In the genomic region with DNA sequence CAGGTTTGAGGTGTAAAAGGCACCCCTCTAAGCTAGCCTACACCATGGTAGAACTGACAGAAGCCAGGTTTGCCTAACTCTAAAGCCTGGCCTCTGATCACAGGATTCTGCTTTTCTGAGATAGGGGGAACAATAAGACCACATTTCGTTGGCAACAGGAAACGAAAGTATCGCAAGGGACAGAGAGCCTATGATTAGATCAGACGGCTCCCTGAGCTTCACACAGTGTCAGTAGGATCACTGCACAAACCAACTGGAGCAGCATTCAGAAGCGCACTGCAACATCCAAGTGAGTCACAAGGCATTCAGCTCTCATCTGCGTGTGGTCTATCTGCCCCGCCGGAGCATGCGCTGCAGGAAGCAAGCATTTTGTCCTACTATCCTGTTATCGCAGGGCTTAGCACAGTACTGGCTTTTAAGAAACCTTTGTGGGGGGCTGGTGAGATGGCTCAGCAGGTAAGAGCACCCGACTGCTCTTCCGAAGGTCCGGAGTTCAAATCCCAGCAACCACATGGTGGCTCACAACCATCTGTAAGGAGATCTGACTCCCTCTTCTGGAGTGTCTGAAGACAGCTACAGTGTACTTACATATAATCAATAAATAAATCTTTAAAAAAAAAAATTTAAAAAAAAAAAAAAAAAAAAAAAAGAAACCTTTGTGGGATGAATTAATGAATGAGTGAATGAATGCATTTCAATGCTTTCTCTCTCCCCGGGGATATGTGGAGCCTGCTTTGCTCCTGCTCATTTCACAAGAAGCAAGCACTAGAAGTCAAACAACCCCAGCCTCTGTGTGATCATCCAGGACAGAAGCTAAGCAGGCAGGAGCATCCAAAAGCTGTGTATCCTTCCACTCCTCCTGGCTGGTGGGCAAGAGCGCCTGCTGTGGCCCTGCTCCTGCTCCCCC, we compare ENCODE assay signal across 8 mouse cellular contexts. TPM values are rescaled to one million over a fixed set of nuclear protein-coding genes. Genes with fewer than 3 reads are reported as not detected.
DNase-seq lines count a peak whose midpoint lies in the region; ATAC-seq lines count a peak whose summit lies in the region.

No protein-coding gene starts in this region.

- peak; percentile 88 for ATAC-seq in granulocyte monocyte progenitor cell, adult 5-6 weeks (replicated peaks; ENCODE audit: poor library complexity, severe bottlenecking)
- peak; percentile 45 for ATAC-seq in neutrophil, adult 5-6 weeks (ENCODE audit: extremely low read depth, insufficient number of reproducible peaks, low FRiP score, poor library complexity, severe bottlenecking)

- DNase-seq in cerebellum, postnatal 25 days: peak; percentile 34 to 41
- DNase-seq in cerebellum, adult 8-10 months: no peak
- peak; percentile 39 for DNase-seq in lung, postnatal 36 days
- no peak for DNase-seq in lung, adult 18-20 months
- DNase-seq in embryo, embryonic 9.5 days (ENCODE audit: extremely low spot score): no peak
- no peak for DNase-seq in kidney, adult 11 months

RNA-seq across cellular contexts. Expression of a gene that starts 37.6 kb away (rescaled TPM):
- total RNA-seq in granulocyte monocyte progenitor cell, adult 5-6 weeks (2014; fragmentation: Nextera tagmentation): 0.04 TPM in 1 of 2 replicates, not detected in the other
- total RNA-seq in granulocyte monocyte progenitor cell, adult 5-6 weeks (2017): 0.13 TPM in 1 of 2 replicates, not detected in the other
- total RNA-seq in neutrophil, adult 5-6 weeks (2017): 14.2 and 18.0 TPM in 2 replicates

Comparison
In these comparisons a context has a peak if more than half of its experiments do, and no peak if none do; other contexts are left out.
1. DNase-seq: peak in cerebellum, postnatal 25 days (2 of 2) and lung, postnatal 36 days (single experiment); none in cerebellum, adult 8-10 months (single experiment), lung, adult 18-20 months (0 of 2), embryo, embryonic 9.5 days (single experiment) and kidney, adult 11 months (single experiment).
2. RNA of a gene that starts 37.6 kb away (total RNA-seq): 14.2 to 18.0 TPM in neutrophil, adult 5-6 weeks; 0.04 to 0.13 TPM in granulocyte monocyte progenitor cell, adult 5-6 weeks; every median in the first group is over 10 times any median in the second.